Mouse (Mus musculus) lung, postnatal 0 days (tissue): ENCODE measurements around the gene Fgfbp1. TPM values are rescaled to one million over a fixed set of nuclear protein-coding genes. Genes with fewer than 3 reads are reported as not detected.

Source experiments
- ATAC-seq: fragments of 200-750 bp; cut with Nextera tagmentation; 2 replicates; pipeline ENCODE4 v1.8.0; 2017; ENCODE audit warnings: moderate library complexity
- DNase-seq: peaks from one replicate; pipeline ENCODE4 v3.0.0-alpha.2; 2016; ENCODE audit warnings: low spot score
- H3K27ac ChIP-seq: fragments of 300-500 bp; sonication (generic); 2 replicates; pipeline ENCODE4 v1.5.1; 2014; ENCODE audit warnings: antibody characterized with exemption, mild to moderate bottlenecking, low read length, mixed read lengths
- H3K27me3 ChIP-seq: fragments of 300-500 bp; sonication (generic); replicated peaks from 2 replicates; pipeline ENCODE4 v1.6.1; 2014; ENCODE audit warnings: low read length, mixed read lengths; ENCODE audit not compliant: insufficient read depth
- H3K36me3 ChIP-seq: fragments of 300-500 bp; sonication (generic); 2 replicates; pipeline ENCODE4 v1.6.1; 2014; ENCODE audit warnings: low read length, mixed read lengths; ENCODE audit not compliant: insufficient read depth
- H3K4me1 ChIP-seq: fragments of 300-500 bp; sonication (generic); 2 replicates; pipeline ENCODE4 v1.6.1; 2014; ENCODE audit warnings: antibody characterized with exemption, low read depth, low read length, mixed read lengths; ENCODE audit not compliant: insufficient read depth
- H3K4me2 ChIP-seq: fragments of 300-500 bp; sonication (generic); replicated peaks from 2 replicates; pipeline ENCODE4 v1.6.1; 2014; ENCODE audit warnings: low read depth, mild to moderate bottlenecking, low read length, moderate library complexity, mixed read lengths
- H3K4me3 ChIP-seq: fragments of 300-500 bp; sonication (generic); 2 replicates; pipeline ENCODE4 v1.5.1; 2014; ENCODE audit warnings: low read depth, low read length
- H3K9ac ChIP-seq: fragments of 300-500 bp; sonication (generic); replicated peaks from 2 replicates; pipeline ENCODE4 v1.6.1; 2014; ENCODE audit warnings: low read depth, mild to moderate bottlenecking
- H3K9me3 ChIP-seq: fragments of 300-500 bp; sonication (generic); 2 replicates; pipeline ENCODE4 v1.6.1; 2016; ENCODE audit warnings: low read length, mixed read lengths
- CTCF ChIP-seq: IDR thresholded peaks from 2 replicates; pipeline ENCODE4 v1.5.1; 2016; ENCODE audit warnings: antibody characterized with exemption, mild to moderate bottlenecking
- EP300 ChIP-seq: IDR thresholded peaks from 2 replicates; pipeline ENCODE4 v1.6.1; 2016; ENCODE audit warnings: antibody characterized with exemption, mild to moderate bottlenecking, control low read depth
- WGBS: fragments of 180-500 bp; shearing (Covaris S2); extraction: QIAGEN DNeasy Blood & Tissue Kit; methylation state at CpG from one replicate; pipeline ENCODE4 v1.1.7; 2014; 5-methylcytosine and 5-hydroxymethylcytosine counted together
- polyA plus RNA-seq: library from polyadenylated mRNA; unstranded; fragments of >200 nt; fragmentation: Nextera tagmentation; extraction: Ambion mirVana; gene quantifications from 2 replicates; pipeline ENCODE4 v1.2.1, GENCODE M21; 2015

Gene Fgfbp1
- polyA plus RNA-seq, 1 experiment from 2014 or later, result 67.6 TPM

DNA sequence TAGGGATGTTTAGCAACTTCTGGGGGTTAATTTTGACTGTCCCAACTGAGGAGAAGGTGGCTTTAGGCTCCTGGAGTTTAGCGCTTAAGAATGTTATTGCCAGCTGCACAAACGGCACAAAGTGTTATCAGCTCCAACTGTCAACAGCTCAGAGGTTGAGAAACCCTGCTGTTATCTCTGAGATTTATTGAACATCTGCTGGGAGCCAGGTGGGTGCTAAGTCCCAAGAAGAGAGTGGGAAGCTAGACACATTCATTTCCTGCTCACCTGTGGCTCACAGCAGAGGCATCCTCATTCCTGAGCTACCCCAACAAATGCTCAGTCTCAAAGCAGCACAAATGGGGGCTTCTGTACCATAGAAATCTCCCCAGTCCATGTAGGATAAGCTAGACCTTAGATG, 10.4 kb downstream of the Fgfbp1 start:
- H3K27me3 ChIP-seq, result no peaks in the 10 kb centered on the region
- no peaks in the 10 kb centered on the region for H3K9me3 ChIP-seq
- no peak overlapping the region for H3K9ac ChIP-seq
- no peak for TF ChIP-seq EP300
- no peak for TF ChIP-seq CTCF
- 33% methylated on average over 2 of the region's 2 CpGs for WGBS
- H3K4me1 ChIP-seq, result no peaks in the 10 kb centered on the region
- ATAC-seq (no peak), DNase-seq (no peak)
- H3K36me3 ChIP-seq, result no peaks in the 10 kb centered on the region
- H3K4me3 ChIP-seq, result no peak overlapping the region
- H3K4me2 ChIP-seq, result no peak overlapping the region
- H3K27ac ChIP-seq, result no peak overlapping the region

- H3K27me3 ChIP-seq, result no peaks in the 10 kb centered on the region
- H3K4me1 ChIP-seq, result no peaks in the 10 kb centered on the region
- no peak overlapping the region for H3K4me3 ChIP-seq
- H3K4me2 ChIP-seq, result no peak overlapping the region
- DNase-seq (no peak), ATAC-seq (no peak)
- WGBS, result 78% methylated on average over 2 of the region's 2 CpGs
- no peak overlapping the region for H3K27ac ChIP-seq
- TF ChIP-seq CTCF, result no peak
- no peak for TF ChIP-seq EP300
- no peak overlapping the region for H3K9ac ChIP-seq
- H3K36me3 ChIP-seq, result no peaks in the 10 kb centered on the region
- H3K9me3 ChIP-seq, result no peaks in the 10 kb centered on the region
These were observed 11.0 kb downstream of the Fgfbp1 start for GRCm38 (mm10) chr5:43970532-43970931.

DNA sequence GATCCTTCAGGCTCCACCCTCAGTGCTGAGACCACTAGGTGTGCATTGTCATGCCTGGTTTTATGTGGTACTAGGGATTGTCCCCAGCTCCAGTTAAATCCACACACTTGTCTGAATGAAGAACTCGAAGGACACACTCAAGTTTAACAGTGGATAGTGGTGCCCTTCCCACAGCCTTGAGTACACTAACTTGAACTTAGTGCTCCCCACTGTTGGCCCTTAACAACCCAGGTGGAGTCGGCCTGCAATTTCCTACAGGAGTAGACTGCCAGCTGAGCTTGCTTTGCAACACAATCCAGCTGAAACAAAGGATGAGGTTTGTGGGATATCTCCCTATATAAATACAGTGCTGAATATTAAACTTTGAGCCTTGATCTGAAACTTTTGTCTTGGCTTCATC, 12.9 kb downstream of the Fgfbp1 start:
- ATAC-seq, result no peak

DNA sequence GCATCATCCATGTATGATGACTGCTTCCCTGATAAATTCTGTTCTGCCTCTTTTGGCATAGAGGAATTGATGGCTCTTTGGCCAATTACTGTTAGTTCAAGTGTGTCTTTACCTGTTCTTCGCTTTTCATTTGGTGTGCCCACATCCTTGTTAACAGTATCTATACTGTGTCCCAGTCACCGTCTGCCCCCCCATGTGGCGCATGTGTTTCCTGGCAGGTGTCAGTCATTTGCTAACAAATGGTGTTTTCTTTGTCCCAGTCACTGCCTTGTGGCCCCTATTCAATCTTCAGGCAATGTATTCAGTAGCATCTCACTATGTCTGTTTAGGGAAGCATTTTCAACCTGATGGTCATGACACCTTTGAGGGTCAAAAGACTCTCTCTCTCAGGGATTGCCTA, 20.5 kb downstream of the Fgfbp1 start:
- 79% methylated on average over 3 of the region's 3 CpGs for WGBS

More for the DNA sequence above, 12.9 kb downstream of the Fgfbp1 start:
- no peak overlapping the region for H3K4me2 ChIP-seq
- H3K9ac ChIP-seq, result no peak overlapping the region
- no peak overlapping the region for H3K4me3 ChIP-seq
- WGBS, result 43% methylated on average over 2 of the region's 2 CpGs
- H3K27ac ChIP-seq, result no peak overlapping the region
- H3K27me3 ChIP-seq, result no peaks in the 10 kb centered on the region
- no peaks in the 10 kb centered on the region for H3K36me3 ChIP-seq
- no peaks in the 10 kb centered on the region for H3K4me1 ChIP-seq
- TF ChIP-seq CTCF (no peak), EP300 (no peak)
- DNase-seq, result no peak
- H3K9me3 ChIP-seq, result no peaks in the 10 kb centered on the region

GRCm38 (mm10) chr5:43959884-43960440, 21.6 kb downstream of the Fgfbp1 start:
- no peak for ATAC-seq
- H3K4me2 ChIP-seq, result no peak overlapping the region
- no peaks in the 10 kb centered on the region for H3K27me3 ChIP-seq
- TF ChIP-seq CTCF (no peak), EP300 (no peak)
- no peaks in the 10 kb centered on the region for H3K4me1 ChIP-seq
- H3K9me3 ChIP-seq, result no peaks in the 10 kb centered on the region
- no peak overlapping the region for H3K4me3 ChIP-seq
- WGBS, result 73% methylated on average over 3 of the region's 3 CpGs
- H3K36me3 ChIP-seq, result no peaks in the 10 kb centered on the region
- H3K27ac ChIP-seq, result no peak overlapping the region
- no peak overlapping the region for H3K9ac ChIP-seq
- DNase-seq, result no peak

More for the DNA sequence above, 20.5 kb downstream of the Fgfbp1 start:
- Histone ChIP-seq H3K36me3 (no peaks in the 10 kb centered on the region), H3K9me3 (no peaks in the 10 kb centered on the region), H3K27ac (no peak overlapping the region), H3K9ac (no peak overlapping the region), H3K4me3 (no peak overlapping the region), H3K27me3 (no peaks in the 10 kb centered on the region), H3K4me1 (no peaks in the 10 kb centered on the region), H3K4me2 (no peak overlapping the region)
- TF ChIP-seq EP300 (no peak), CTCF (no peak)
- DNase-seq, result no peak
- no peak for ATAC-seq

GRCm38 (mm10) chr5:43953241-43953640, 28.3 kb downstream of the Fgfbp1 start:
- H3K4me3 ChIP-seq, result no peak overlapping the region
- ATAC-seq, result no peak
- H3K9ac ChIP-seq, result no peak overlapping the region
- no peak for DNase-seq
- H3K36me3 ChIP-seq, result no peaks in the 10 kb centered on the region
- no peak overlapping the region for H3K4me2 ChIP-seq
- WGBS, result 45% methylated on average over 1 of the region's 1 CpGs
- H3K9me3 ChIP-seq, result no peaks in the 10 kb centered on the region
- H3K4me1 ChIP-seq, result peaks cover 3% of the 10 kb centered on the region; the same call in 1 of the 2 replicates
- no peaks in the 10 kb centered on the region for H3K27me3 ChIP-seq
- TF ChIP-seq CTCF (no peak), EP300 (no peak)
- no peak overlapping the region for H3K27ac ChIP-seq
